Comparison of ENCODE assay signal across 8 mouse cellular contexts in genomic region chr17:57335673-57336303, GRCm38 (mm10). TPM values are rescaled to one million over a fixed set of nuclear protein-coding genes. Genes with fewer than 3 reads are reported as not detected.
DNase-seq lines count a peak whose midpoint lies in the region; ATAC-seq and TF ChIP-seq lines count a peak whose summit lies in the region.

No protein-coding gene starts in this region.

- H3K9ac ChIP-seq in hindbrain, embryonic 12.5 days = no peak overlapping the region
- no peak overlapping the region for H3K9ac ChIP-seq in lung, postnatal 0 days (replicated peaks; ENCODE audit: low read depth)

- no peak overlapping the region for H3K27ac ChIP-seq in hindbrain, embryonic 12.5 days
- H3K27ac ChIP-seq in lung, postnatal 0 days (ENCODE audit: low read length) = no peak overlapping the region

- no peak for TF ChIP-seq EP300 in lung, postnatal 0 days (IDR thresholded peaks at IDR 0.05)

- no peaks in the 10 kb centered on the region for H3K27me3 ChIP-seq in hindbrain, embryonic 12.5 days
- H3K27me3 ChIP-seq in lung, postnatal 0 days (replicated peaks; ENCODE audit: insufficient read depth, low read length) = no peaks in the 10 kb centered on the region

- DNase-seq in Muller cell, postnatal 12 days (ENCODE audit: inconsistent ontology term) = peak; percentile 82
- peak; percentile 73 for DNase-seq in cerebellum, adult 9-11 months
- DNase-seq in frontal cortex, postnatal 10 days (ENCODE audit: low spot score in 2 of 2) = peak; percentile 79 to 89
- DNase-seq in layer of hippocampus, postnatal 10 days (ENCODE audit: low spot score in 2 of 2) = peak; percentile 95 to 96
- peak; percentile 91 for DNase-seq in lung, postnatal 0 days (ENCODE audit: low spot score)
- peak; percentile 84 for DNase-seq in ovary, postnatal 14 days (ENCODE audit: low spot score)
- peak; percentile 92 for DNase-seq in thymus, postnatal 14 days

- no peaks in the 10 kb centered on the region for H3K9me3 ChIP-seq in hindbrain, embryonic 12.5 days (replicated peaks)
- H3K9me3 ChIP-seq in lung, postnatal 0 days (ENCODE audit: low read length) = no peaks in the 10 kb centered on the region

- no peaks in the 10 kb centered on the region for H3K36me3 ChIP-seq in hindbrain, embryonic 12.5 days
- no peaks in the 10 kb centered on the region for H3K36me3 ChIP-seq in lung, postnatal 0 days (ENCODE audit: insufficient read depth, low read length)

- peak; percentile 87 for ATAC-seq in hindbrain, embryonic 12.5 days (ENCODE audit: low FRiP score)
- peak; percentile 87 for ATAC-seq in lung, postnatal 0 days

- H3K4me3 ChIP-seq in hindbrain, embryonic 12.5 days = no peak overlapping the region
- no peak overlapping the region for H3K4me3 ChIP-seq in lung, postnatal 0 days (ENCODE audit: low read depth, low read length)

- no peak overlapping the region for H3K4me2 ChIP-seq in hindbrain, embryonic 12.5 days (replicated peaks)
- no peak overlapping the region for H3K4me2 ChIP-seq in lung, postnatal 0 days (replicated peaks; ENCODE audit: low read depth, low read length)

- H3K4me1 ChIP-seq in hindbrain, embryonic 12.5 days = no peaks in the 10 kb centered on the region
- H3K4me1 ChIP-seq in lung, postnatal 0 days (ENCODE audit: insufficient read depth, low read depth, low read length) = no peaks in the 10 kb centered on the region

- WGBS in hindbrain, embryonic 12.5 days = 13% methylated on average over 11 of the region's 11 CpGs
- 7% methylated on average over 11 of the region's 11 CpGs for WGBS in lung, postnatal 0 days

- peak; percentile 98 for TF ChIP-seq CTCF in lung, postnatal 0 days (IDR thresholded peaks at IDR 0.05)

RNA-seq across cellular contexts. Expression of gene Adgre1, which starts 22.7 kb away (rescaled TPM):
- polyA plus RNA-seq in hindbrain, embryonic 12.5 days (2016; fragmentation: Nextera tagmentation; extraction: Ambion mirVana) = 3.4 and 5.6 TPM in 2 replicates
- 1 to 10 TPM; 6.1 to 6.9 TPM for total RNA-seq in layer of hippocampus, postnatal 10 days (2021)
- polyA plus RNA-seq in lung, postnatal 0 days (2015; fragmentation: Nextera tagmentation; extraction: Ambion mirVana) = 6.0 and 7.0 TPM in 2 replicates

RNA-seq across cellular contexts. Expression of gene Vav1, which starts 56.9 kb away (rescaled TPM):
- 1.9 and 2.0 TPM in 2 replicates for polyA plus RNA-seq in hindbrain, embryonic 12.5 days (2016; fragmentation: Nextera tagmentation; extraction: Ambion mirVana)
- total RNA-seq in layer of hippocampus, postnatal 10 days (2021) = 1 to 10 TPM; 4.4 to 4.6 TPM
- 4.8 and 5.4 TPM in 2 replicates for polyA plus RNA-seq in lung, postnatal 0 days (2015; fragmentation: Nextera tagmentation; extraction: Ambion mirVana)
